Mouse (Mus musculus): ENCODE measurements around the gene Rnf212. TPM values are rescaled to one million over a fixed set of nuclear protein-coding genes. Genes with fewer than 3 reads are reported as not detected.

Gene Rnf212
- not detected for polyA plus RNA-seq (2014; fragmentation: Illumina TruSeq; extraction: RNeasy Lipid Tissue Mini Kit (QIAGEN cat#74804); ENCODE audit: low read depth, low replicate concordance)

DNA sequence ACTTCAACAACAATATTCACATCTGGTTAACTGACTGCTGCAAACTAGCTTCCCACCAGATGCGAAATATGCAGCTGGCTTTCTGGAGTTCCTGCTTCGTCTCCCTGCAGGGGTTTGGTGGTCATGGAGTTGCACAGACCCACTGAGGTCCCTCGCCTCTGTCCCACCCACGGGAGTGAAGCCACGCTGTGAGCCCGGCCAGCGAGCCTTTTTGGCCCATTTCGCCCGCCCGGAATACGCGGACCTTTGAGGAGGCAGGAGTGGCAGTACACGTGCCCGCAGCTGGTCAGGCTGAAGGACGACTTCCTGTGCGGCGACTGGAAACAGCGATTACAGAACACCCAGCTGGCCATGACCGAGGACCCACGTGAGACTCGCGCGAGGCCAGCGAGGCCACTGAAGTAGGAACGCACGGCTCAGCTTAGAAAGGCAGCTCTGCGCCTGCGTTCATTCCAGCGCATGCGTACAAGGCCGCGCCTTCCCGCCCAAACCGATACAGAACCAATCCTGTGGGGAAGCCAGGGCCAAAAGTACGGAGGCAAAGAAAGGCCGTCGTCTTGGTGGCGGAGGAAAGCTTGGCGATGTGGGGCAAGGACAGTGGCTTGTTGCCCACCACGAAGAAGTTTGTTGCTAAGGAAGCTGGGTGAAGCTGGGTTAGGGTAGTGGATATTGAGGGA, at the start of gene Rnf212:
TSS of gene Rnf212 (minus strand) at position 353 of the 677 bp plus-strand sequence.

DNA sequence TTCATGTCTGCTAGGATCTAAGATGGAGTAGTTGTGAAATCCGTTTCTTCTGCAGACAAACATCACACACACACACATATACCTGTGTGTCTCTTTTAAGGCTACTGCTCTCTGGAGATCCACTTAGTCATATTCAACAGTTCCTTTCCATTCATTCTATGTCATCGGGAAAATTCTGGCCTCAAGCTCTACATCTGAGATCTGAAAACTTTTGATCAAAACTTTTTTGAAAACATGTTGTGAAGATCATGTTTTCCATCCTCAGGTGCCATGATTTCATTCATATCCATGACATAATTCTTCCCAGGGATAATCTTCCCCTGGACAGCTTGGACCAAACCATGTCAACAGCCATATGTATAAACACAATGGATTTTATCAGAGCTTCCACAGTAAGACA, 34.0 kb upstream of the Rnf212 start, which contains the start of gene Vmn2r8:
TSS of gene Vmn2r8 (minus strand) at position 101 of the 400 bp plus-strand sequence.

DNA sequence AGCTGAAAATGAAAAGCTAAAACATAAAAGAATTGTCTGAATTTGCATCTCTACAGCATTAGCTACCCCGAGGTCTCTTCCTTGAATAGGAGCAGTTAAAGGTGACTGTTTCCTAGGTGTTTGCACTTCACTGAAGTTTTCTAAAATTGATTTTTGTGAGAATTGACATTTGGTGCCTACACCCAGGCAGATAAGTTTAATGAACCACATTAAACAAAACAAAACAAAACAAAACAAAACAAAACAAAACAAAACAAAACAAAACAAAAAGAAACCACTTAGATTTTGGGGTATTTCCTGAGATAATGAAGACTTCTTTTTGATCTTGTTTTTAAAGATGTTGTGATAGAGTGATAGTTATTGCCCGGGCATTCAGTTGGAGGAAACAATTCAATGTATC, 20.5 kb upstream of the Rnf212 start, which contains the start of gene Tmed11:
TSS of gene Tmed11 (minus strand) at position 101 of the 400 bp plus-strand sequence.

DNA sequence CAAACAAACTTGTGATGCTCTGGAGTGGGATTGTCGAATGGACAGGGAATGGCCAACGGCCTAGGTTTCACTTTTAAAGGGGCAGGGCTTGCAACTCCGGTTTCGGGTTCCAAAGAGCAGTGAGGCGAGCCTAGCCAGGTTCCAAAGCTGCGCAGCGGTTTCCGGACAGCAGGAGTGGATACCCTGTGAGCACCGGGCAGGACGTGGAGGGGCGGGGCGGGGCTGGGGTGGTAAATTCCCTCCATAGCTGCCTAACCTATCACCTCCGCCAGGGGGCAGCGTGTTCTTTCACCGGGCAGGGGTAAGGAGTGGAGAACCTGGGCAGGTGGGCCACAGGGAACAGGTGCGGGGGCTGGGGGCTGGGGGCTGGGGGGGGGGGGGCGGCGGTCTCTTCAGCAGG, 82.5 kb downstream of the Rnf212 start, which contains the start of gene Fgfrl1:
TSS of gene Fgfrl1 (plus strand) at position 112 of the 400 bp plus-strand sequence.

Other genes starting within 250 kb of the Rnf212 start
- 0.60 TPM for gene Cplx1, start 225.0 kb downstream of the Rnf212 start, polyA plus RNA-seq (2014; fragmentation: Illumina TruSeq; extraction: RNeasy Lipid Tissue Mini Kit (QIAGEN cat#74804); ENCODE audit: low read depth, low replicate concordance)
- 22.1 TPM for gene Gak, start 145.2 kb downstream of the Rnf212 start, polyA plus RNA-seq (2014; fragmentation: Illumina TruSeq; extraction: RNeasy Lipid Tissue Mini Kit (QIAGEN cat#74804); ENCODE audit: low read depth, low replicate concordance)
- 12.9 TPM for gene Tmem175, start 145.2 kb downstream of the Rnf212 start, polyA plus RNA-seq (2014; fragmentation: Illumina TruSeq; extraction: RNeasy Lipid Tissue Mini Kit (QIAGEN cat#74804); ENCODE audit: low read depth, low replicate concordance)
- gene Idua, start 114.7 kb downstream of the Rnf212 start, polyA plus RNA-seq (2014; fragmentation: Illumina TruSeq; extraction: RNeasy Lipid Tissue Mini Kit (QIAGEN cat#74804); ENCODE audit: low read depth, low replicate concordance), result 29.6 TPM
- gene Dgkq, start 105.3 kb downstream of the Rnf212 start, polyA plus RNA-seq (2014; fragmentation: Illumina TruSeq; extraction: RNeasy Lipid Tissue Mini Kit (QIAGEN cat#74804); ENCODE audit: low read depth, low replicate concordance), result 11.9 TPM
- gene Slc26a1, start 99.4 kb downstream of the Rnf212 start, polyA plus RNA-seq (2014; fragmentation: Illumina TruSeq; extraction: RNeasy Lipid Tissue Mini Kit (QIAGEN cat#74804); ENCODE audit: low read depth, low replicate concordance), result not detected
- 18.0 TPM for gene Fgfrl1, start 82.6 kb downstream of the Rnf212 start, polyA plus RNA-seq (2014; fragmentation: Illumina TruSeq; extraction: RNeasy Lipid Tissue Mini Kit (QIAGEN cat#74804); ENCODE audit: low read depth, low replicate concordance)
- not detected for gene Tmed11, start 20.4 kb upstream of the Rnf212 start, polyA plus RNA-seq (2014; fragmentation: Illumina TruSeq; extraction: RNeasy Lipid Tissue Mini Kit (QIAGEN cat#74804); ENCODE audit: low read depth, low replicate concordance)
- gene Vmn2r8, start 33.9 kb upstream of the Rnf212 start, polyA plus RNA-seq (2014; fragmentation: Illumina TruSeq; extraction: RNeasy Lipid Tissue Mini Kit (QIAGEN cat#74804); ENCODE audit: low read depth, low replicate concordance), result not detected
- gene Vmn2r9, start 77.6 kb upstream of the Rnf212 start, polyA plus RNA-seq (2014; fragmentation: Illumina TruSeq; extraction: RNeasy Lipid Tissue Mini Kit (QIAGEN cat#74804); ENCODE audit: low read depth, low replicate concordance), result not detected
- gene Vmn2r10, start 231.5 kb upstream of the Rnf212 start, polyA plus RNA-seq (2014; fragmentation: Illumina TruSeq; extraction: RNeasy Lipid Tissue Mini Kit (QIAGEN cat#74804); ENCODE audit: low read depth, low replicate concordance), result not detected